Mouse (Mus musculus) lung, embryonic 14.5 days (tissue): Measurements from ENCODE around the gene Cfap298. TPM values are rescaled to one million over a fixed set of nuclear protein-coding genes. Genes with fewer than 3 reads are reported as not detected.
A peak's percentile ranks its signal among the peaks of the same experiment; 100 is the strongest.

Source experiments
- ATAC-seq: fragments of 200-750 bp; cut with Nextera tagmentation; 2 replicates; pipeline ENCODE4 v1.8.0; 2017; ENCODE audit warnings: mild to moderate bottlenecking, moderate TSS enrichment, moderate library complexity; ENCODE audit not compliant: insufficient read depth
- DNase-seq: peaks from one replicate; pipeline ENCODE4 v3.0.0-alpha.2; 2015
- H3K27ac ChIP-seq: fragments of 300-500 bp; sonication (generic); 2 replicates; pipeline ENCODE4 v1.5.1; 2014; ENCODE audit warnings: low read depth, mild to moderate bottlenecking, moderate library complexity
- H3K27me3 ChIP-seq: fragments of 300-500 bp; sonication (generic); 2 replicates; pipeline ENCODE4 v1.6.1; 2014; ENCODE audit warnings: low read length, control low read depth; ENCODE audit not compliant: insufficient read depth
- H3K36me3 ChIP-seq: fragments of 300-500 bp; sonication (generic); 2 replicates; pipeline ENCODE4 v1.6.1; 2014; ENCODE audit warnings: control low read depth; ENCODE audit not compliant: insufficient read depth
- H3K4me1 ChIP-seq: fragments of 300-500 bp; sonication (generic); 2 replicates; pipeline ENCODE4 v1.6.1; 2014; ENCODE audit warnings: antibody characterized with exemption, control low read depth; ENCODE audit not compliant: insufficient read depth
- H3K4me2 ChIP-seq: fragments of 300-500 bp; sonication (generic); 2 replicates; pipeline ENCODE4 v1.6.1; 2014; ENCODE audit warnings: mild to moderate bottlenecking
- H3K4me3 ChIP-seq: fragments of 300-500 bp; sonication (generic); 2 replicates; pipeline ENCODE4 v1.5.1; 2014; ENCODE audit warnings: low read depth, low read length
- H3K9ac ChIP-seq: fragments of 300-500 bp; sonication (generic); 2 replicates; pipeline ENCODE4 v1.6.1; 2014
- H3K9me3 ChIP-seq: fragments of 300-500 bp; sonication (generic); 2 replicates; pipeline ENCODE4 v1.6.1; 2016; ENCODE audit warnings: low read depth, low read length, control low read depth
- CTCF ChIP-seq: IDR thresholded peaks from 2 replicates; pipeline ENCODE4 v1.5.1; 2016; ENCODE audit warnings: antibody characterized with exemption, low read depth
- WGBS: fragments of 180-500 bp; shearing (Covaris S2); extraction: QIAGEN DNeasy Blood & Tissue Kit; methylation state at CpG from one replicate; pipeline ENCODE4 v1.1.7; 2014; 5-methylcytosine and 5-hydroxymethylcytosine counted together
- polyA plus RNA-seq: library from polyadenylated mRNA; unstranded; fragments of >200 nt; fragmentation: Nextera tagmentation; extraction: Ambion mirVana; gene quantifications from 2 replicates; pipeline ENCODE4 v1.2.1, GENCODE M21; 2014

The Cfap298 gene
- polyA plus RNA-seq, 1 experiment from 2014 or later = 45.2 TPM

DNA sequence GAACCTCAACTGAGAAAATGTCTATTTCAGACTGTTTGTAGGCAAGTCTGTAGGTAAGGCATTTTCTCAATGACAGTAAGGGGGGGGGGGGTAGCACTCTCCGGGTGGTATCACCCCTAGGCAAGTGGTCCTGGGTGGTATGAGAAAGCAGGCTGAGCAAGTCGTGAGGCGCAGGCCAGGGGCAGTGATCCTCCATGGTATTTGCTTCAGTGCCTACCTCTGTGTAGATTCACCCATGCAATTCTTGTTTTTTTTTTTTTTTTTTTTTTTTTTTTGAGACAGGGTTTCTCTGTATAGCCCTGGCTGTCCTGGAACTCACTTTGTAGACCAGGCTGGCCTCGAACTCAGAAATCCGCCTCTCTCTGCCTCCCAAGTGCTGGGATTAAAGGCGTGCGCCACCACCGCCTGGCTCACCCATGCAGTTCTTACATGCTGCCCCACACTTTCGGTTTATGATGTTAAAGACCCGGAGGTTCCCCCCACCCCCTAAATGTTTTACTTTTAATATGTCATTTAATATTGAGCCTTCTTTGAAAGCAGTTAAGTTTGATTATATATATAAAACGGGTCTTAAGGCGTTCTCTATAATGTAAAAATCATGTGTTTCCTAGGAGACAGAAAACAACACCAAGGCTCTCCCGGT is 1.3 kb downstream of the Cfap298 start:
- 29% methylated on average over 13 of the region's 13 CpGs for WGBS
- Histone ChIP-seq H3K4me2 (peak overlapping the region; percentile 90), H3K27me3 (no peaks in the 10 kb centered on the region), H3K4me3 (peak overlapping the region; percentile 77), H3K4me1 (no peaks in the 10 kb centered on the region), H3K9ac (peak overlapping the region; percentile 71), H3K9me3 (no peaks in the 10 kb centered on the region), H3K27ac (no peak overlapping the region), H3K36me3 (peaks cover 9% of the 10 kb centered on the region; the same call in 1 of the 2 replicates)
- TF ChIP-seq CTCF = no peak
- DNase-seq (peak; percentile 15), ATAC-seq (no peak)

DNA sequence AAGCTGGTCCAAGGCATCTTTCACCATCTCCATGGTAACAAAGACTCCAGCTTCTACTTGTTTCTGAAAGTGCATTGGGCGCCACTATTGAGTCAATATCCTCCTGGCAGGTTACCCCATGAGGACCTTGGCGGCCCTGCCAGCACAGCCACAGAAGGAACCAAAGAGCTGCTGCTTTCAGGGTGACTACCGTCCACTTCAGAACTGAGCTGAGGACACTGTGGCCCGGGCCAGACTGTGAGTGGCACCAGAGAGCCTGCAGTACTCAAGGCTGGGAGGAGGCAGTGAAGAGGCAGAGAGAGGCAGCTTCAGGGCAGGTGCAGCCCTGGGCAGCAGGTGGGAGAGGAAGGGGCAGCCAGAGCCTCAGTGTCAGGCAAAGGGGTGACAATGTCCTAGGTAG is 7.5 kb downstream of the Cfap298 start:
- ATAC-seq = no peak
- no peak overlapping the region for H3K4me2 ChIP-seq
- peaks cover 9% of the 10 kb centered on the region; the same call in 1 of the 2 replicates for H3K36me3 ChIP-seq
- no peak overlapping the region for H3K27ac ChIP-seq
- no peak for DNase-seq
- H3K4me1 ChIP-seq = no peaks in the 10 kb centered on the region
- H3K27me3 ChIP-seq = no peaks in the 10 kb centered on the region
- no peak for TF ChIP-seq CTCF
- H3K4me3 ChIP-seq = no peak overlapping the region
- 89% methylated on average over 4 of the region's 4 CpGs for WGBS
- H3K9ac ChIP-seq = no peak overlapping the region
- H3K9me3 ChIP-seq = no peaks in the 10 kb centered on the region

DNA sequence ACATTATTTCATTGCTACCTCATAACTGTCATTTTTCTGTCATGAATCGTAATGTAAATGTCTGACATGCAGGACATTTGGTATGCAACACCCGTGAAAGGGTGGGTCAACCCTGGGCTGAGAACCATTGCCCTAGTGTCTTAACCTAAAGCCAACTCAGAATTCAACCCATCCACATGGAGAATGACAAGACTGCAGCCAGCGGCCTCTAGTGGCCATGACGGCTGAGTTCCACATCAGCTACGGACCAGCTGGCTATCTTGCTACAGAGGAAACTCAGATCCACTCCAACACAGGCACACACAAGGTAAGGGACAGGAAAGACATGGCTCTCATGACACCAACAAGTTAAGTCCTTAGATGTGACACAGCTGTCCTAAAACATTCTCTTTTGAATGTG is 9.5 kb downstream of the Cfap298 start:
- peaks cover 9% of the 10 kb centered on the region; the same call in 1 of the 2 replicates for H3K36me3 ChIP-seq
- no peaks in the 10 kb centered on the region for H3K9me3 ChIP-seq
- no peaks in the 10 kb centered on the region for H3K27me3 ChIP-seq
- H3K27ac ChIP-seq = no peak overlapping the region
- ATAC-seq (peak; percentile 58), DNase-seq (peak; percentile 89)
- WGBS = 17% methylated on average over 5 of the region's 5 CpGs
- no peak overlapping the region for H3K9ac ChIP-seq
- no peak overlapping the region for H3K4me2 ChIP-seq
- H3K4me3 ChIP-seq = no peak overlapping the region
- peak; percentile 94 for TF ChIP-seq CTCF
- H3K4me1 ChIP-seq = peaks cover 4% of the 10 kb centered on the region; the same call in 1 of the 2 replicates

DNA sequence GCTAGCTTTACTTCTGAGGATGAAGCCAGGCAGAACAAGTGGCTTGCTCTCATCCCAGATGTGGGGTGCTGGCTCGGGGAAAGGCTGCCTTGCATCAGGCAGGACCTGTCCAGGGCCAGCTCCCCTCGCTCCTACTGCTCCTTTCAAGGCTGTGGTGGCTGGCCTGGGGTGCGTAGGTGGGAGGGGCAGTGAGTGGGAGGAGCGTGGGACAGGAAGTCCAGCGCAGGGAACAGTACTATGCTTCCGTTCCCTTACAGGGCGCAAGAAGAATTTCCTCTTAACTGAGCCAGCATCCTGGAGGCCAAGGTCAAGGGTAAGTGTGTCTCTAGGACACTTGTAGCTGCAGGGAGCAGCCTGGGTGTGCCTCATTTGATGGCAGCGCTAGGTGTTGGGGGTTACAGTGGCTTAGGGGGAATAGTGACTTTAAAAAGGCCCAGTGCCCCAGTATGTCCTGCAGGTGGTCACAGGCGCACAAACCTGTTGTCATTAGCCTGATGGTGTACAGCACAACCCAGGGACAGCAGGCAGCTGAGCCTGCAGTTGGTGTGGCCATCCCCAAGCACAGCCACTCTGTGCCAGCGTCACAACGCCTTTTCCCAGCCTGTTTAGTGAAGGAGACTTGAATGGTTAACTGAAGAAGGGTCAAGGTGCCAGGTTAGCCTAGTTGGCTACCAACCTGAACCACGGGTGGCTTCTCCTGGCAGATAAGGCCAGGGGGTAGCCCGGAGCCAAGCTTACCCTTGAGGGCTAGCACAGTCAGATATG is 10.1 kb downstream of the Cfap298 start:
- ATAC-seq (no peak), DNase-seq (peak; percentile 36)
- no peak overlapping the region for H3K4me2 ChIP-seq
- peaks cover 9% of the 10 kb centered on the region; the same call in 1 of the 2 replicates for H3K36me3 ChIP-seq
- 79% methylated on average over 13 of the region's 13 CpGs for WGBS
- H3K4me1 ChIP-seq = peaks cover 4% of the 10 kb centered on the region; the same call in 1 of the 2 replicates
- no peaks in the 10 kb centered on the region for H3K9me3 ChIP-seq
- H3K27me3 ChIP-seq = no peaks in the 10 kb centered on the region
- no peak for TF ChIP-seq CTCF
- no peak overlapping the region for H3K4me3 ChIP-seq
- H3K9ac ChIP-seq = no peak overlapping the region
- 0 out of 2 replicates have a peak overlapping the region, but pooled peaks have one; percentile 1 for H3K27ac ChIP-seq

DNA sequence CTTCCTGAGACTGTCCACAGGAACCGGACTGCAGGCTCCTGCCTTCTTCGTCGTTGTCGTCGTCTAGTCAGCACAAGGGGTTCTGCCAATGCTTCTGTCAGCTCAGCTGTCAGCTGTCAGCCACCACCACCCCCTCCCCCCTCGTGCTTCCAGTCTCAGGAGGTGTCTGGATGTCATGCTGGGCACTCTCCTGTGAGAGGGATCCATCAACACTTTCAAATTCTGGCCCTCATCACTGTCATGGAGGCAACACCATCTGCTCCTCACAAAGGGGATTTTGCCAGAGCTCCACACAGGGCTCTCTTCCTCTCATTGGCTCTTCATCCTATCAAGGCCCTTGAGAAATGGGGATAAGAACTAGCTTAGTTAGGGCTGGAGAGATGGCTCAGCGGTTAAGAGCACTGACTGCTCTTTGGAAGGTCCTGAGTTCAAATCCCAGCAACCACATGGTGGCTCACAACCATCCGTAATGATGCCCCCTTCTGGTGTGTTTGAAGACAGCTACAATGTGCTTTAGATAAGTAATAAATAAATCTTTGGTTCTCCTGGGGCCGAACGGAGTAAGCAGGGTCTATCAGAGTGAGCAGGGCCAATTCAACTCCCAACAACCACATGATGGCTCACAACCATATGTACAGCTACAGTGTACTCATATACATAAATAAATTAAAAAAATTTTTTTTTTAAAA is 13.3 kb downstream of the Cfap298 start:
- 30% methylated on average over 10 of the region's 10 CpGs for WGBS
- H3K36me3 ChIP-seq = 0 out of 2 replicates have a peak, but pooled peaks cover 5% of the 10 kb centered on the region
- DNase-seq (peak; percentile 62), ATAC-seq (peak; percentile 75)
- TF ChIP-seq CTCF = peak; percentile 23; the same call in 1 of the 2 replicates
- H3K4me1 ChIP-seq = peaks cover 4% of the 10 kb centered on the region; the same call in 1 of the 2 replicates
- H3K4me2 ChIP-seq = no peak overlapping the region
- no peak overlapping the region for H3K27ac ChIP-seq
- 0 out of 2 replicates have a peak, but pooled peaks cover 3% of the 10 kb centered on the region for H3K27me3 ChIP-seq
- H3K4me3 ChIP-seq = no peak overlapping the region
- no peak overlapping the region for H3K9ac ChIP-seq
- H3K9me3 ChIP-seq = no peaks in the 10 kb centered on the region

DNA sequence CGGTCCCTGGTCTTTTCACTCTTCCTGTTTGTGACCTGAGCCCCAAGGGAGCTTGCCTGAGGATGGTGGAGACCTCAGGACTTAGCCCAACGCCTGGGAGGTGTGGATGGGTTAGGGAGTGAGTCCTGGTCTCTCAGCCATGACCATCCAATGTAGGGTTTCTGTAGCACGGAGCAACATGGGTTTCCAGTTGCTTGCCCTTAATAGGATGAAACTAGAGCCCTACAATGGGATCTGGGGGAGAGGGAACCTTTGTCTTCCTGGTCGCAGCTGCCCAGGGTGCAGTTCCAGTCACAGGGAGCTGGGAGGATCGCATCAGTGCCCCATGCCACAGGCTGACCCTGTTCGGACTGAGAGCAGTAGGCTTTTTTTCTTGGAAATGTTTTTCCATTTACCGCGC is 17.8 kb downstream of the Cfap298 start:
- no peak overlapping the region for H3K9ac ChIP-seq
- ATAC-seq (no peak), DNase-seq (no peak)
- H3K9me3 ChIP-seq = no peaks in the 10 kb centered on the region
- WGBS = 75% methylated on average over 8 of the region's 8 CpGs
- no peak overlapping the region for H3K4me3 ChIP-seq
- H3K4me1 ChIP-seq = peaks cover 4% of the 10 kb centered on the region; the same call in 1 of the 2 replicates
- no peaks in the 10 kb centered on the region for H3K36me3 ChIP-seq
- 0 out of 2 replicates have a peak, but pooled peaks cover 3% of the 10 kb centered on the region for H3K27me3 ChIP-seq
- no peak overlapping the region for H3K27ac ChIP-seq
- no peak for TF ChIP-seq CTCF
- H3K4me2 ChIP-seq = no peak overlapping the region
